Mouse (Mus musculus): ENCODE results near the gene Ptgr2. TPM values are rescaled to one million over a fixed set of nuclear protein-coding genes. Genes with fewer than 3 reads are reported as not detected.

Gene Ptgr2
- polyA plus RNA-seq, 1 experiment from 2014 or later, result 22.4 TPM

- Histone ChIP-seq H3K4me2 (no peak overlapping the region), H3K9me3 (replicated peaks) (no peaks in the 10 kb centered on the region), H3K36me3 (replicated peaks) (no peaks in the 10 kb centered on the region), H3K4me3 (replicated peaks) (no peak overlapping the region), H3K27ac (replicated peaks) (no peak overlapping the region), H3K4me1 (replicated peaks) (0 out of 2 replicates have a peak, but pooled peaks cover 3% of the 10 kb centered on the region), H3K27me3 (no peaks in the 10 kb centered on the region), H3K9ac (no peak overlapping the region)
- no peak for ATAC-seq (ENCODE audit: insufficient read depth)
- WGBS (ENCODE audit: insufficient replicate concordance), result 56% methylated on average over 5 of the region's 5 CpGs
These were observed 11.7 kb upstream of the Ptgr2 start for GRCm38 (mm10) chr12:84273366-84273765.

DNA sequence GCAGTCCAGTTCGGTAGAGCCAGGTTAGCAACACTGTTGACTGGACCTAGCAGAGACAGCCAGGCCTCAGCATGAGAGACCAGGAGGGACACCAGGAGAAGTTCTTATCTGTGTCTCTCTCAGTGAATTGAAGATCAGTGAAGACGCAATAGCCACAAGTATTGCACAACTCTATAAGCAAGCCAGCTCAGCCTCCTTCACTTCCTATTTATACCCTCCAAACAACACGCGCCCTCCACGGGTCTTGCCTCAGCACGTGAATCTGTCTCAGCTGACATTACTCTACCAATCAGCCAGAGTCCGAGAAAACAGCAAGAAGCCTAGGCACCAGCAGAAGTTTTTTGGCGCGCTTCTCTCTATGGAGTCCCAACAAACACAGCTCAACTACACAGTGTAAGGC lies 9.7 kb upstream of the Ptgr2 start:
- no peaks in the 10 kb centered on the region for H3K27me3 ChIP-seq
- no peak overlapping the region for H3K4me2 ChIP-seq
- H3K27ac ChIP-seq (replicated peaks), result no peak overlapping the region
- H3K36me3 ChIP-seq (replicated peaks), result no peaks in the 10 kb centered on the region
- no peak overlapping the region for H3K9ac ChIP-seq
- ATAC-seq (ENCODE audit: insufficient read depth), result no peak
- 0 out of 2 replicates have a peak, but pooled peaks cover 3% of the 10 kb centered on the region for H3K4me1 ChIP-seq (replicated peaks)
- no peaks in the 10 kb centered on the region for H3K9me3 ChIP-seq (replicated peaks)
- H3K4me3 ChIP-seq (replicated peaks), result no peak overlapping the region
- WGBS (ENCODE audit: insufficient replicate concordance), result 44% methylated on average over 9 of the region's 9 CpGs

DNA sequence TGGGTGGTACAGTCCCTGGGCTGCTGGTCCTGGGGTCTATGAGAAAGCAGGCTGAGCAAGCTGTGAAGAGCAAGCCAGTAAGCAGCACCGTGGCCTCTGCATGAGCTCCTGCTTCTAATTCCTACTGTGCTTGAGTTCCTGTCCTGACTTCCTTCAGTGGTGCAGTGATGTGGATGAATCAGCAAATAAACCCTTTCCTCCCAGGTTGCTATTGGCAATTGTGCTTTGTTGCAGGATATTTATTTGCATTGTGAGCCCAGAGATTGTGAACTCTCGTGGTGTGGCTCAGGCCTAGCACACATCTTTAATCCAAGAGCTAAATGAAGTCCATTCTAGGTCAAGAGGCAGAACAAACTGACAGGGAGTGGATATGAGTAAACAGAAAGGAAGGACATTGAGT lies 8.7 kb upstream of the Ptgr2 start:
- Histone ChIP-seq H3K4me3 (replicated peaks) (no peak overlapping the region), H3K27ac (replicated peaks) (no peak overlapping the region), H3K9ac (no peak overlapping the region), H3K9me3 (replicated peaks) (no peaks in the 10 kb centered on the region), H3K36me3 (replicated peaks) (no peaks in the 10 kb centered on the region), H3K4me1 (replicated peaks) (0 out of 2 replicates have a peak, but pooled peaks cover 3% of the 10 kb centered on the region), H3K4me2 (no peak overlapping the region), H3K27me3 (no peaks in the 10 kb centered on the region)
- 44% methylated on average over 2 of the region's 2 CpGs for WGBS (ENCODE audit: insufficient replicate concordance)
- ATAC-seq (ENCODE audit: insufficient read depth), result no peak

- no peak overlapping the region for H3K9ac ChIP-seq
- 62% methylated on average over 4 of the region's 4 CpGs for WGBS (ENCODE audit: insufficient replicate concordance)
- 0 out of 2 replicates have a peak, but pooled peaks cover 3% of the 10 kb centered on the region for H3K4me1 ChIP-seq (replicated peaks)
- H3K4me3 ChIP-seq (replicated peaks), result no peak overlapping the region
- H3K9me3 ChIP-seq (replicated peaks), result no peaks in the 10 kb centered on the region
- no peak overlapping the region for H3K4me2 ChIP-seq
- no peaks in the 10 kb centered on the region for H3K27me3 ChIP-seq
- no peak overlapping the region for H3K27ac ChIP-seq (replicated peaks)
- no peaks in the 10 kb centered on the region for H3K36me3 ChIP-seq (replicated peaks)
- no peak for ATAC-seq (ENCODE audit: insufficient read depth)
These were observed 8.2 kb upstream of the Ptgr2 start for GRCm38 (mm10) chr12:84276799-84277198.

- H3K9ac ChIP-seq, result no peak overlapping the region
- H3K4me2 ChIP-seq, result no peak overlapping the region
- no peaks in the 10 kb centered on the region for H3K27me3 ChIP-seq
- no peak overlapping the region for H3K27ac ChIP-seq (replicated peaks)
- no peaks in the 10 kb centered on the region for H3K9me3 ChIP-seq (replicated peaks)
- 69% methylated on average over 3 of the region's 3 CpGs for WGBS (ENCODE audit: insufficient replicate concordance)
- 0 out of 2 replicates have a peak, but pooled peaks cover 3% of the 10 kb centered on the region for H3K4me1 ChIP-seq (replicated peaks)
- no peaks in the 10 kb centered on the region for H3K36me3 ChIP-seq (replicated peaks)
- no peak overlapping the region for H3K4me3 ChIP-seq (replicated peaks)
- ATAC-seq (ENCODE audit: insufficient read depth), result no peak
These were observed 7.2 kb upstream of the Ptgr2 start for GRCm38 (mm10) chr12:84277832-84278231.

DNA sequence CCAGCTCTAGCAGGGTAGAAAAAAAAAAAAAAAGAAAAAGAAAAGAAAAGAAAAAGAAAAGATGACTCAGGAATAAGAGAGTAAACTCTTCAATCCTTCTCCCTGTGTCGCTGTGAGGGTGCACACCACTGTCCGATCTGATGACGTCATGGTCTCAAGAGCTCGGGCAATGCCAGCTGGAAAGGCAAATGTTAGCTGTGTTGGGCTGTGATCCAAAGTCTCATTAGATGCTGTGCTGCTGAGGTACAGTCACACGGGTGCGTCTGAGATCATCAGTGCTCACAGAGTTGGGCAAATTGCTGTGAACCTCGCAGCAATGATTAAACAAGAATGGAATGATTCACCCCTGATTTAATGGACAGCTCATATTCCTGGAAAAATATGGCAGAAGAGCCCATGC lies 6.1 kb upstream of the Ptgr2 start:
- no peaks in the 10 kb centered on the region for H3K36me3 ChIP-seq (replicated peaks)
- H3K9ac ChIP-seq, result no peak overlapping the region
- H3K4me3 ChIP-seq (replicated peaks), result no peak overlapping the region
- H3K27me3 ChIP-seq, result no peaks in the 10 kb centered on the region
- 77% methylated on average over 7 of the region's 7 CpGs for WGBS (ENCODE audit: insufficient replicate concordance)
- ATAC-seq (ENCODE audit: insufficient read depth), result no peak
- H3K27ac ChIP-seq (replicated peaks), result no peak overlapping the region
- H3K4me1 ChIP-seq (replicated peaks), result 0 out of 2 replicates have a peak, but pooled peaks cover 3% of the 10 kb centered on the region
- H3K9me3 ChIP-seq (replicated peaks), result no peaks in the 10 kb centered on the region
- no peak overlapping the region for H3K4me2 ChIP-seq

GRCm38 (mm10) chr12:84284391-84284790 lies 641 bp upstream of the Ptgr2 start:
- no peak for ATAC-seq (ENCODE audit: insufficient read depth)
- H3K9ac ChIP-seq, result peak overlapping the region; percentile 77
- peaks cover 33% of the 10 kb centered on the region for H3K4me1 ChIP-seq (replicated peaks)
- WGBS (ENCODE audit: insufficient replicate concordance), result 66% methylated on average over 14 of the region's 14 CpGs
- H3K4me2 ChIP-seq, result peak overlapping the region; percentile 79
- no peaks in the 10 kb centered on the region; the same call in 1 of the 2 replicates for H3K36me3 ChIP-seq (replicated peaks)
- peak overlapping the region; percentile 72 for H3K4me3 ChIP-seq (replicated peaks)
- H3K9me3 ChIP-seq (replicated peaks), result no peaks in the 10 kb centered on the region
- no peaks in the 10 kb centered on the region for H3K27me3 ChIP-seq
- H3K27ac ChIP-seq (replicated peaks), result peak overlapping the region; percentile 80; the same call in 1 of the 2 replicates

DNA sequence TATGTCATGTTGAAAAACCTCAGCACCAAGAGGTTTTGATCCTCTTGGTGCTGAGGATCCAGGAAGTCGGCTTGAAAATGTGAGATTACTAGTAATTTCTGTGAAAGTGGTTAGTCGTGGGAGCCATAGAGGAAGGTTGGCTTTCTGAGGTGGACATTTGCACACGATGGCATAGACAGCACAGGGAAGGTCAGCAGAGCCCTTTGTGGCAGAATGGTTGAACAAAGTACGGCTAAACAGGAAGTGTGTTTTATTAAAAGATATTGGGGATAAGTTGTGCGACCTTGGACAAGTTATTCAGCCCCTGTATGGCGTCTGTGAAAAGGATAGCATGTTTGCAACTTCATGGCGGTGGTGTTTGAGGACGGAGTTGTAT lies 549 bp downstream of the Ptgr2 start:
- peaks cover 33% of the 10 kb centered on the region for H3K4me1 ChIP-seq (replicated peaks)
- H3K36me3 ChIP-seq (replicated peaks), result peaks cover 4% of the 10 kb centered on the region; the same call in 1 of the 2 replicates
- H3K4me2 ChIP-seq, result peak overlapping the region; percentile 79
- peak; percentile 23 for ATAC-seq (ENCODE audit: insufficient read depth)
- no peaks in the 10 kb centered on the region for H3K27me3 ChIP-seq
- WGBS (ENCODE audit: insufficient replicate concordance), result 10% methylated on average over 8 of the region's 8 CpGs
- H3K27ac ChIP-seq (replicated peaks), result peak overlapping the region; percentile 80
- H3K9ac ChIP-seq, result peak overlapping the region; percentile 77
- no peaks in the 10 kb centered on the region for H3K9me3 ChIP-seq (replicated peaks)
- H3K4me3 ChIP-seq (replicated peaks), result peak overlapping the region; percentile 72

DNA sequence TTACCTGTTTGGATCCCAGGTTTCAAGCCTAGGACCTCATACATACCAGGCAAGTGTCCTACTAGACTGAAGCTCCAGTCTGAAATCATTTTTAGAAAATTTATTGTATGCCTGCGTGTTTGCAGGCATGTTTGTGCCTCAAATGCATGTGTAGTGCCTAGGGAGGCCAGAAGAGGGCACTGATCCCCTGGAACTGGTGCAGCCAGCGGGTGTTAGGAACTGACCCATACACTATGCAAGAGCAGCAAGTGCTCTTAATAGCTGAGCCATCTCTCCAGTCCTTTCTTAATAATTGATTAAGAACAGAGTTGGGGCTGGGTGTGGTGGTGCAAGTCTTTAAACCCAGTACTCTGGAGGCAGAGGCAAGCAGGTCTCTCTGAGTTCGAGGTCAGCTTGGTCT lies 3.4 kb downstream of the Ptgr2 start:
- H3K27ac ChIP-seq (replicated peaks), result no peak overlapping the region
- no peak overlapping the region for H3K4me2 ChIP-seq
- no peaks in the 10 kb centered on the region for H3K27me3 ChIP-seq
- no peak overlapping the region for H3K4me3 ChIP-seq (replicated peaks)
- ATAC-seq (ENCODE audit: insufficient read depth), result no peak
- 55% methylated on average over 3 of the region's 3 CpGs for WGBS (ENCODE audit: insufficient replicate concordance)
- peaks cover 17% of the 10 kb centered on the region for H3K36me3 ChIP-seq (replicated peaks)
- no peaks in the 10 kb centered on the region for H3K9me3 ChIP-seq (replicated peaks)
- no peak overlapping the region for H3K9ac ChIP-seq
- H3K4me1 ChIP-seq (replicated peaks), result peaks cover 33% of the 10 kb centered on the region

- ATAC-seq (ENCODE audit: insufficient read depth), result no peak
- Histone ChIP-seq H3K9ac (no peak overlapping the region), H3K27ac (replicated peaks) (no peak overlapping the region), H3K36me3 (replicated peaks) (peaks cover 79% of the 10 kb centered on the region), H3K4me3 (replicated peaks) (no peak overlapping the region), H3K4me1 (replicated peaks) (peaks cover 7% of the 10 kb centered on the region), H3K4me2 (no peak overlapping the region), H3K9me3 (replicated peaks) (no peaks in the 10 kb centered on the region), H3K27me3 (no peaks in the 10 kb centered on the region)
- 91% methylated on average over 6 of the region's 6 CpGs for WGBS (ENCODE audit: insufficient replicate concordance)
These were observed 12.8 kb downstream of the Ptgr2 start for GRCm38 (mm10) chr12:84297851-84298250.

- no peak overlapping the region for H3K4me2 ChIP-seq
- no peak overlapping the region for H3K9ac ChIP-seq
- peak; percentile 72 for ATAC-seq (ENCODE audit: insufficient read depth)
- H3K27me3 ChIP-seq, result no peaks in the 10 kb centered on the region
- peaks cover 79% of the 10 kb centered on the region for H3K36me3 ChIP-seq (replicated peaks)
- H3K4me1 ChIP-seq (replicated peaks), result peaks cover 7% of the 10 kb centered on the region
- 72% methylated on average over 2 of the region's 2 CpGs for WGBS (ENCODE audit: insufficient replicate concordance)
- H3K27ac ChIP-seq (replicated peaks), result no peak overlapping the region
- no peak overlapping the region for H3K4me3 ChIP-seq (replicated peaks)
- no peaks in the 10 kb centered on the region for H3K9me3 ChIP-seq (replicated peaks)
These were observed 14.2 kb downstream of the Ptgr2 start for GRCm38 (mm10) chr12:84299265-84299664.

DNA sequence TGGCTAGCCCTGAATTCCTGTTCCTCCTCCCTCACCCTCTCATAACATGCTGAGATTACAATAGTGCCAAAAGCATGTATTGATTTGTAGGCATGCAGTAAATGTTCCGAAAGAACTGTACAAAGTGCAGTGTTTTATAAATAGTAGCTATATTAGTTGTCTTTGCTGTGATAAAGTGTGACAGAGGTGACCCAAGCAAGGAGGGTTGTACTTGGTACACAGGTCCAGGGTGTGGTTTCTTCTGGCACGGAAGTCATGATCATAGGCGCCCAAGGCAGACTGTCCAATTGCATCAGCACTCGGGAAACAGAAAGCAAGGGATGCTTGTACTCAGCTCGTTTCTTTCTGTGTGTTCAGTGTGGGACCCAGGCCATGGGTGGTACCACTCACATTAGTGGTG lies 19.1 kb downstream of the Ptgr2 start:
- Histone ChIP-seq H3K9ac (no peak overlapping the region), H3K9me3 (replicated peaks) (no peaks in the 10 kb centered on the region), H3K4me3 (replicated peaks) (no peak overlapping the region), H3K4me2 (no peak overlapping the region), H3K27ac (replicated peaks) (no peak overlapping the region), H3K4me1 (replicated peaks) (peaks cover 5% of the 10 kb centered on the region), H3K27me3 (no peaks in the 10 kb centered on the region), H3K36me3 (replicated peaks) (peaks cover 82% of the 10 kb centered on the region)
- ATAC-seq (ENCODE audit: insufficient read depth), result no peak
- WGBS (ENCODE audit: insufficient replicate concordance), result 82% methylated on average over 5 of the region's 5 CpGs
